Comparison of ENCODE assay signal across 9 mouse cellular contexts in the genomic region with DNA sequence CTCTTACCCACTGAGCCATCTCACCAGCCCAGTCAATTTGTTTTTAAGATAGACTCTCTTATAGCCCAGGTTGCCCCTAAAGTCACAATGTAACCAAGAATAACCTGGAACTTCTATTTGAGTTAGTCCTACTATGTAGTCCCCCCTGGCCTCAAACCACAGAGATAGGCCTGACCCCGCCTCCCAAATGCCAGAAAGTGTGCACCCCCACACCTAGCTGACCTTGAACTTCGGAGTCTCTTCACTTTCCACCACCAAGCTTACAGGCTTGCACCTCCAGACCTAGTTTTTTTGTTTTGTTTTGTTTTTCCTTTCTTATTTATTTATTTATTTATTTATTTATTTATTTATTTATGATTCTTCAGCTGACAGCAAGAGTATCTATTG. TPM values are rescaled to one million over a fixed set of nuclear protein-coding genes. Genes with fewer than 3 reads are reported as not detected.
DNase-seq lines count a peak whose midpoint lies in the region; ATAC-seq lines count a peak whose summit lies in the region.
"Had no signal": no experiment of that assay in that cellular context is flagged by ENCODE, and none has a peak within 500 bp of the region (broad histone marks: within the 10 kb centered on the region; RNA-seq: fewer than 3 reads in every experiment).

No protein-coding gene starts in this region.

- H3K27me3 ChIP-seq in kidney, embryonic 15.5 days, result no peaks in the 10 kb centered on the region
- no peaks in the 10 kb centered on the region for H3K27me3 ChIP-seq in embryonic facial prominence, embryonic 14.5 days (replicated peaks; ENCODE audit: control insufficient read depth, insufficient read depth, low read length)
- no peaks in the 10 kb centered on the region for H3K27me3 ChIP-seq in limb, embryonic 10.5 days (ENCODE audit: low read depth, poor library complexity, severe bottlenecking)
- no peaks in the 10 kb centered on the region for H3K27me3 ChIP-seq in neural tube, embryonic 13.5 days

- WGBS in kidney, embryonic 15.5 days, result 70% methylated on average over 2 of the region's 2 CpGs
- WGBS in embryonic facial prominence, embryonic 14.5 days, result 73% methylated on average over 2 of the region's 2 CpGs
- 79% methylated on average over 2 of the region's 2 CpGs for WGBS in limb, embryonic 10.5 days
- 75% methylated on average over 2 of the region's 2 CpGs for WGBS in neural tube, embryonic 13.5 days

- no peak for DNase-seq in kidney, postnatal 4 days
- no peak for DNase-seq in embryonic facial prominence, embryonic 14.5 days (ENCODE audit: low spot score)
- no peak for DNase-seq in limb, embryonic 10.5 days (ENCODE audit: low spot score)
- DNase-seq in thymus, postnatal 36 days, result no peak
- no peak for DNase-seq in layer of hippocampus, postnatal 25 days (ENCODE audit: extremely low spot score in 1 of 2, low spot score in 1 of 2)
- no peak for DNase-seq in natural killer cell, adult 2 months (ENCODE audit: low spot score in 2 of 2)

- H3K9me3 ChIP-seq in kidney, embryonic 15.5 days (replicated peaks), result no peaks in the 10 kb centered on the region
- H3K9me3 ChIP-seq in embryonic facial prominence, embryonic 14.5 days (ENCODE audit: control insufficient read depth, low read length), result no peaks in the 10 kb centered on the region
- H3K9me3 ChIP-seq in limb, embryonic 10.5 days (replicated peaks), result no peaks in the 10 kb centered on the region
- no peaks in the 10 kb centered on the region for H3K9me3 ChIP-seq in neural tube, embryonic 13.5 days

- ATAC-seq in kidney, embryonic 15.5 days (replicated peaks; ENCODE audit: low FRiP score), result no peak
- ATAC-seq in embryonic facial prominence, embryonic 14.5 days (ENCODE audit: low read depth), result no peak
- ATAC-seq in neural tube, embryonic 13.5 days (ENCODE audit: low read depth), result no peak; the same call in 1 of the 2 replicates

- H3K27ac ChIP-seq in kidney, embryonic 15.5 days, result peak overlapping the region; percentile 88; the same call in 1 of the 2 replicates
- peak overlapping the region; percentile 90 for H3K27ac ChIP-seq in embryonic facial prominence, embryonic 14.5 days (replicated peaks; ENCODE audit: low read depth, low read length)
- peak overlapping the region; percentile 76; the same call in 1 of the 2 replicates for H3K27ac ChIP-seq in limb, embryonic 10.5 days
- no peak overlapping the region for H3K27ac ChIP-seq in neural tube, embryonic 13.5 days (replicated peaks)

- 0 out of 2 replicates have a peak, but pooled peaks cover 4% of the 10 kb centered on the region for H3K4me1 ChIP-seq in kidney, embryonic 15.5 days
- H3K4me1 ChIP-seq in embryonic facial prominence, embryonic 14.5 days (ENCODE audit: control insufficient read depth, insufficient read depth, low read length), result 0 out of 2 replicates have a peak, but pooled peaks cover 3% of the 10 kb centered on the region
- peaks cover 5% of the 10 kb centered on the region; the same call in 1 of the 2 replicates for H3K4me1 ChIP-seq in limb, embryonic 10.5 days
- peaks cover 6% of the 10 kb centered on the region for H3K4me1 ChIP-seq in neural tube, embryonic 13.5 days (replicated peaks)

- peak overlapping the region; percentile 63 for H3K4me2 ChIP-seq in kidney, embryonic 15.5 days
- peak overlapping the region; percentile 55 for H3K4me2 ChIP-seq in embryonic facial prominence, embryonic 14.5 days (ENCODE audit: low read depth, low read length)
- H3K4me2 ChIP-seq in neural tube, embryonic 13.5 days, result peak overlapping the region; percentile 47

- no peak overlapping the region for H3K9ac ChIP-seq in kidney, embryonic 15.5 days
- peak overlapping the region; percentile 62; the same call in 1 of the 2 replicates for H3K9ac ChIP-seq in embryonic facial prominence, embryonic 14.5 days (ENCODE audit: low read depth, low read length)
- H3K9ac ChIP-seq in neural tube, embryonic 13.5 days, result 0 out of 2 replicates have a peak overlapping the region, but pooled peaks have one; percentile 64

- H3K36me3 ChIP-seq in kidney, embryonic 15.5 days, result no peaks in the 10 kb centered on the region
- no peaks in the 10 kb centered on the region for H3K36me3 ChIP-seq in embryonic facial prominence, embryonic 14.5 days (ENCODE audit: control insufficient read depth, insufficient read depth, low read length)
- no peaks in the 10 kb centered on the region for H3K36me3 ChIP-seq in limb, embryonic 10.5 days
- H3K36me3 ChIP-seq in neural tube, embryonic 13.5 days, result no peaks in the 10 kb centered on the region

- H3K4me3 ChIP-seq in kidney, embryonic 15.5 days (replicated peaks), result peak overlapping the region; percentile 43
- H3K4me3 ChIP-seq in embryonic facial prominence, embryonic 14.5 days (ENCODE audit: low read depth, low read length), result peak overlapping the region; percentile 36
- peak overlapping the region; percentile 45; the same call in 1 of the 2 replicates for H3K4me3 ChIP-seq in limb, embryonic 10.5 days
- H3K4me3 ChIP-seq in neural tube, embryonic 13.5 days, result peak overlapping the region; percentile 25; the same call in 1 of the 2 replicates

RNA-seq across cellular contexts. Expression of a gene that starts 27.8 kb away (rescaled TPM):
- 65.1 and 66.9 TPM in 2 replicates for polyA plus RNA-seq in kidney, embryonic 15.5 days (2015; fragmentation: Nextera tagmentation; extraction: Ambion mirVana)
- polyA plus RNA-seq in embryonic facial prominence, embryonic 14.5 days (2014; fragmentation: Nextera tagmentation; extraction: Ambion mirVana), result 55.0 and 58.7 TPM in 2 replicates
- polyA plus RNA-seq in limb, embryonic 10.5 days (2016; fragmentation: Nextera tagmentation; extraction: Ambion mirVana), result 63.5 and 69.1 TPM in 2 replicates
- 58.1 and 62.2 TPM in 2 replicates for polyA plus RNA-seq in neural tube, embryonic 13.5 days (2015; fragmentation: Nextera tagmentation; extraction: Ambion mirVana)
- total RNA-seq in layer of hippocampus, postnatal 25 days (2021), result 100 to 1,000 TPM; 117 to 140 TPM

RNA-seq across cellular contexts. Expression of a gene that starts 29.3 kb away (rescaled TPM):
- 16.4 and 19.8 TPM in 2 replicates for polyA plus RNA-seq in kidney, embryonic 15.5 days (2015; fragmentation: Nextera tagmentation; extraction: Ambion mirVana)
- 16.4 and 19.9 TPM in 2 replicates for polyA plus RNA-seq in embryonic facial prominence, embryonic 14.5 days (2014; fragmentation: Nextera tagmentation; extraction: Ambion mirVana)
- polyA plus RNA-seq in limb, embryonic 10.5 days (2016; fragmentation: Nextera tagmentation; extraction: Ambion mirVana), result 0.73 and 2.1 TPM in 2 replicates
- 1.1 and 1.9 TPM in 2 replicates for polyA plus RNA-seq in neural tube, embryonic 13.5 days (2015; fragmentation: Nextera tagmentation; extraction: Ambion mirVana)
- total RNA-seq in layer of hippocampus, postnatal 25 days (2021), result under 1 TPM; 0.68 to 0.74 TPM

RNA-seq across cellular contexts. Expression of a gene that starts 48.4 kb away (rescaled TPM):
- polyA plus RNA-seq in kidney, embryonic 15.5 days (2015; fragmentation: Nextera tagmentation; extraction: Ambion mirVana), result not detected in 2 replicates
- polyA plus RNA-seq in embryonic facial prominence, embryonic 14.5 days (2014; fragmentation: Nextera tagmentation; extraction: Ambion mirVana), result not detected in 2 replicates
- polyA plus RNA-seq in limb, embryonic 10.5 days (2016; fragmentation: Nextera tagmentation; extraction: Ambion mirVana), result not detected in 2 replicates
- not detected in 2 replicates for polyA plus RNA-seq in neural tube, embryonic 13.5 days (2015; fragmentation: Nextera tagmentation; extraction: Ambion mirVana)
- total RNA-seq in layer of hippocampus, postnatal 25 days (2021), result not detected
- polyA plus RNA-seq: urinary bladder, adult 2 months had no signal
